Mouse (Mus musculus): Measurements from ENCODE around the gene Kif13a. TPM values are rescaled to one million over a fixed set of nuclear protein-coding genes. Genes with fewer than 3 reads are reported as not detected.

Kif13a gene
- polyA plus RNA-seq, 1 experiment from 2014 or later, result 18.5 TPM

DNA sequence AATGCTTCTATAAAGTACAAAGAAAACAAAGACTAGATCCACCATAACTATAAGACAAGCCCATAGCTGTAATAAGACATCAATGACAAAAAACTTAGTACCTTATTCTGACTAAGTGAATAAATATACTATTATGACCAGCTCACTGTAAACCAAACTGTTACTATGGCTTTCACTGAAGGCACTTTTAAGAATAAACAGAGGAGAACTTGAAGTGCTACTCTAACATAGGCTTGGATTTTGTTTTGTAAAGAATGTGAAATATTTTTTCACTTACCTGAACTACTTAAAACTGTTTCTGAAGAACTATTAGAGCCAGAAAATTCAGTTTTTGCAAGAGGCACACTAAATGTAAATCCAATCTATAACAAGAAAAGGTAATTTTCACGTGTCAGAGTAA, 230.3 kb downstream of the Kif13a start:
- 93% methylated on average over 1 of the region's 1 CpGs for WGBS
- Histone ChIP-seq H3K4me3 (replicated peaks) (no peak overlapping the region), H3K9me3 (no peaks in the 10 kb centered on the region), H3K27ac (no peak overlapping the region), H3K4me1 (peaks cover 7% of the 10 kb centered on the region), H3K36me3 (replicated peaks) (peaks cover 32% of the 10 kb centered on the region), H3K27me3 (no peaks in the 10 kb centered on the region), H3K9ac (no peak overlapping the region), H3K4me2 (no peak overlapping the region)
- ATAC-seq (ENCODE audit: low FRiP score), result no peak

Other genes starting within 250 kb of the Kif13a start
- gene Nup153, start 201.9 kb downstream of the Kif13a start, polyA plus RNA-seq (2016; fragmentation: Nextera tagmentation; extraction: Ambion mirVana), result 43.7 and 48.6 TPM in 2 replicates
- gene Nhlrc1, start 85.0 kb upstream of the Kif13a start, polyA plus RNA-seq (2016; fragmentation: Nextera tagmentation; extraction: Ambion mirVana), result 7.1 and 7.2 TPM in 2 replicates
- gene Kdm1b, start 113.6 kb upstream of the Kif13a start, polyA plus RNA-seq (2016; fragmentation: Nextera tagmentation; extraction: Ambion mirVana), result 22.9 and 23.9 TPM in 2 replicates
- gene Tpmt, start 114.9 kb upstream of the Kif13a start, polyA plus RNA-seq (2016; fragmentation: Nextera tagmentation; extraction: Ambion mirVana), result 32.4 and 32.9 TPM in 2 replicates
- gene Dek, start 176.3 kb upstream of the Kif13a start, polyA plus RNA-seq (2016; fragmentation: Nextera tagmentation; extraction: Ambion mirVana), result 419 and 427 TPM in 2 replicates
- gene Rnf144b, start 192.8 kb upstream of the Kif13a start, polyA plus RNA-seq (2016; fragmentation: Nextera tagmentation; extraction: Ambion mirVana), result 0.24 and 0.56 TPM in 2 replicates